Mouse (Mus musculus) liver, embryonic 16.5 days (tissue): ENCODE results near the gene Lekr1. TPM values are rescaled to one million over a fixed set of nuclear protein-coding genes. Genes with fewer than 3 reads are reported as not detected.

Experiments used
- ATAC-seq: fragments of 200-750 bp; cut with Nextera tagmentation; 2 replicates; pipeline ENCODE4 v1.8.0; 2017; ENCODE audit warnings: low read depth, mild to moderate bottlenecking, moderate number of reproducible peaks, moderate library complexity
- H3K27ac ChIP-seq: fragments of 300-500 bp; sonication (generic); 2 replicates; pipeline ENCODE4 v1.5.1; 2014; ENCODE audit warnings: mild to moderate bottlenecking, low read length
- H3K27me3 ChIP-seq: fragments of 300-500 bp; sonication (generic); 2 replicates; pipeline ENCODE4 v1.6.1; 2014; ENCODE audit warnings: low read depth, low read length, mixed read lengths; ENCODE audit not compliant: control insufficient read depth, insufficient read depth
- H3K36me3 ChIP-seq: fragments of 300-500 bp; sonication (generic); 2 replicates; pipeline ENCODE4 v1.6.1; 2014; ENCODE audit warnings: mild to moderate bottlenecking; ENCODE audit not compliant: control insufficient read depth, insufficient read depth
- H3K4me1 ChIP-seq: fragments of 300-500 bp; sonication (generic); 2 replicates; pipeline ENCODE4 v1.6.1; 2014; ENCODE audit warnings: low read depth, low read length, mixed read lengths; ENCODE audit not compliant: control insufficient read depth
- H3K4me2 ChIP-seq: fragments of 300-500 bp; sonication (generic); 2 replicates; pipeline ENCODE4 v1.6.1; 2014; ENCODE audit warnings: low read depth, low read length, mixed read lengths
- H3K4me3 ChIP-seq: fragments of 300-500 bp; sonication (generic); 2 replicates; pipeline ENCODE4 v1.5.1; 2014; ENCODE audit warnings: low read depth, mild to moderate bottlenecking, low read length
- H3K9ac ChIP-seq: fragments of 300-500 bp; sonication (generic); 2 replicates; pipeline ENCODE4 v1.6.1; 2014; ENCODE audit warnings: low read depth, low read length
- H3K9me3 ChIP-seq: fragments of 300-500 bp; sonication (generic); replicated peaks from 2 replicates; pipeline ENCODE4 v1.6.1; 2016; ENCODE audit warnings: low read length; ENCODE audit not compliant: control insufficient read depth
- WGBS: fragments of 180-500 bp; shearing (Covaris S2); extraction: QIAGEN DNeasy Blood & Tissue Kit; methylation state at CpG from one replicate; pipeline ENCODE4 v1.1.7; 2014; ENCODE audit not compliant: insufficient replicate concordance; 5-methylcytosine and 5-hydroxymethylcytosine counted together
- polyA plus RNA-seq: library from polyadenylated mRNA; unstranded; fragments of >200 nt; fragmentation: Nextera tagmentation; extraction: Ambion mirVana; gene quantifications from 2 replicates; pipeline ENCODE4 v1.2.1, GENCODE M21; 2015

Lekr1 gene
- polyA plus RNA-seq, 1 experiment from 2014 or later: 0.94 TPM

DNA sequence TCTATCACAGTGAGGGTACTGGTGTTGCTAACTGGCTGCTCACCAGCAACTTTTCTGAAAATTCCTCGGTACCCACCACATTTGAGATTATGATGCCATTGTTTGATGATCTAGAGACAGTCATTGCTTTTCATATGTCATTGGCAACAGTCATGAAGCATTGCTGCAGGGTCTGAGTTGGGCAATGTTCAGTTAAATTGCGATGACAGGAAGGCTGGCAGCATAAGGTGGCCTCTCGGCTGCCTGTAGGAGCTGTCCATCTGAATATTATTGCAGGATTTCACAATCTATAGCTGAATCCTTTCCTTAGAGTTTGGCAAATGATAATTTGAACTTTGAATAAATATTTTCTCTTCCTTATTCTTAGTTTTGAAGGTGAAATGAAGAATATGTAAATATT lies 48.3 kb downstream of the Lekr1 start:
- 60% methylated on average over 3 of the region's 3 CpGs for WGBS
- no peak overlapping the region for H3K9ac ChIP-seq

DNA sequence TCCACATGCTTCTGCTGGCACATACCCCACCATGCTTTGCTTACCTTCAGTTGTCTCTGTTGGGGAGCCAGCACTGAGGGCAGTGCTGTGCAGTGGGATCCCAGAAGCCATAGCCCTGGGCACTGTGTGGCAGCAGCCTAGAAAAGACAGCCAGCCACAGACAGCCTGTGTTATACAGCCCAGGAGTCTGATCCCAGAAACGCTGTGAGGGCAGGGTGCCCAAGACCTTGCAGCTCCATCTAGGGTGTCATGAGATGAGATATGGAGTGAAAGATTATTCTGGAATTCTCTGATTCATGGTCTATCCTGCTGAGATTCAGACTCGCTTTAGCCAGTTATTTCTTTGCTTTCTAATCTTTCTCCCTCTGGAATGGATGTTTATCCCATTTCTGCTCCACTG lies 51.4 kb downstream of the Lekr1 start:
- 48% methylated on average over 2 of the region's 2 CpGs for WGBS
- ATAC-seq: no peak

More for the DNA sequence above, 48.3 kb downstream of the Lekr1 start:
- no peak overlapping the region for H3K4me3 ChIP-seq
- H3K4me2 ChIP-seq: no peak overlapping the region
- H3K4me1 ChIP-seq: no peaks in the 10 kb centered on the region
- H3K27me3 ChIP-seq: no peaks in the 10 kb centered on the region
- no peak overlapping the region for H3K27ac ChIP-seq
- no peak for ATAC-seq
- no peaks in the 10 kb centered on the region for H3K9me3 ChIP-seq
- no peaks in the 10 kb centered on the region for H3K36me3 ChIP-seq

DNA sequence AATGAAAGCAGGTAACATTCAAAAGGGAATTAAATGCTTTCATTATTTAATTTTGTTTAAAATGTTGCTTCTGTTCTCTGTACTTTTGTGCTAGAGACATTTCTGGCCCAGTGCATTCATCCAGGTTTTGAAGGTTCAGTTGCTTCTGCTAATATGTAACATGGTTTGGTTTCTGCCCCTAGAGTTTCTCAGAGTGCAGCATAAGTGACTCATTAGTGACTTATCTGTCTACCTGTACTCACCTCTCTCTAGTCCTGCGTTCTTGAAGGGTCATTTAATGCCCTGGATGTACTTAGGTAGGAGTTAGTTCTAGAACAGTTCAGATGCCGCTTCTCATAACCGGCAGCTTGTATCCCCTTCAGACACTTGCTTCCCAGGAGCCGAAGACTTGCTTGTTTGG lies 56.9 kb downstream of the Lekr1 start:
- H3K9me3 ChIP-seq: no peaks in the 10 kb centered on the region
- no peak overlapping the region for H3K4me3 ChIP-seq
- no peak overlapping the region for H3K9ac ChIP-seq
- H3K27ac ChIP-seq: no peak overlapping the region
- ATAC-seq: no peak
- no peaks in the 10 kb centered on the region for H3K36me3 ChIP-seq
- H3K4me1 ChIP-seq: no peaks in the 10 kb centered on the region
- no peaks in the 10 kb centered on the region for H3K27me3 ChIP-seq
- WGBS: 77% methylated on average over 4 of the region's 4 CpGs
- no peak overlapping the region for H3K4me2 ChIP-seq

More for the DNA sequence above, 51.4 kb downstream of the Lekr1 start:
- Histone ChIP-seq H3K9me3 (no peaks in the 10 kb centered on the region), H3K9ac (no peak overlapping the region), H3K27me3 (no peaks in the 10 kb centered on the region), H3K4me3 (no peak overlapping the region), H3K27ac (no peak overlapping the region), H3K4me2 (no peak overlapping the region), H3K36me3 (no peaks in the 10 kb centered on the region), H3K4me1 (no peaks in the 10 kb centered on the region)

DNA sequence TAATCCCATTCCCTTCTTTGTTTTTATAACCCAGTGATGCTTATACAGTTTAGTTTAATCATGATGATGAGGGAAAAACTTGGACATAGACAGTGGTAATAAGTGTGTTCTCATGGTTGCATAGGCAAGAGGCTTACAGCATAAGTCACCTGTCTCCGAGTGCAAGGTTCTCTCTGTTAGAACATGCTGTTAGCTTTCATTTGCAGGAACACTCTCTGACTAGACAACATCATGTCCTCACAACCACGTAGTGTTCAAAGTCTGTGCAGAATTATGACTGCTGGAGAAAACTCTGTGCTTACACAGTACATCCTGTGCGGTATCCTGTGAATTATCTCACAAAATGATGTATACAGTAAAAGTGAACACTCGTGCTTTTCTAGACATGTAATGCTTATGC lies 57.6 kb downstream of the Lekr1 start:
- no peak overlapping the region for H3K4me3 ChIP-seq
- no peaks in the 10 kb centered on the region for H3K4me1 ChIP-seq
- WGBS: 58% methylated on average over 4 of the region's 4 CpGs
- H3K27me3 ChIP-seq: no peaks in the 10 kb centered on the region
- H3K4me2 ChIP-seq: no peak overlapping the region
- no peaks in the 10 kb centered on the region for H3K36me3 ChIP-seq
- no peak for ATAC-seq
- no peaks in the 10 kb centered on the region for H3K9me3 ChIP-seq
- H3K9ac ChIP-seq: no peak overlapping the region
- no peak overlapping the region for H3K27ac ChIP-seq

DNA sequence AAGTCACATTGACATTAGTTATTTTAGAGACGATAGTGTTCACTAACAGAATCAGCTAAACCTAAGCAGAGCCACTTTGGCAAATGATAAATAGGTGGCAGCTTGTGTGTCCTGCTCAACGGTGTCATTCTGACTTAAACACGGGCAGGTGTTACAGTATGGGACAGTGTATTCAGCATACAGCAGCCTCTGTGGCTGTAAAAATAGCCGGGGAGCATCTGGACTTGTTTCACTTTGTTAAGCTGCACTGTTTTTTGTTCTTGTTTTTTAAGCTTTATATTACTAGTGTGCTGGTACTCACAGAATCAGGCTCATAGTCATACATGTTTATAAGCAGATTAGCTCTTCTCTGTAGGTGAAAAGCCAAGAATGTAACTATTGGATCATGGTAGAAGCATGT lies 71.8 kb downstream of the Lekr1 start:
- Histone ChIP-seq H3K36me3 (no peaks in the 10 kb centered on the region), H3K4me3 (no peak overlapping the region), H3K27ac (no peak overlapping the region), H3K9me3 (no peaks in the 10 kb centered on the region), H3K9ac (no peak overlapping the region), H3K4me2 (no peak overlapping the region), H3K4me1 (no peaks in the 10 kb centered on the region), H3K27me3 (no peaks in the 10 kb centered on the region)
- no peak for ATAC-seq
- 67% methylated on average over 4 of the region's 4 CpGs for WGBS

DNA sequence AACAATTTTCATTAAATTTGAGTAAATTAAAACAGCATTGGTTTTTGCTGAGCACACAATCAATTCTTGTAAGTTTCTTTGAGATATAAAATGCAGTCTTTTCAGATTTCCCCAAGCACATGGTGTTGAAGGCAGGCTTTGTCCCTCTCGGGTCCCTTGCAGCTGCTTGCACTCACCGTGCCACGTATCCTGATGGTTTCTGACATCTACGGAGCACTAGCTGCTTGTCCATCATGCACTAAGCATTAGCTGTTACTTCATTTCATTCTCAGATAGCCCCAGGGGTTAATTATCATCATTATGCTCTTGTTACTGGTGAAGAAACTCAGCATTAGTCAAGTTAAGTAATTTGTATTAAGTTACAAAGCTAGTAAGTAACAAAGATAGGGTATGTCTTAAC lies 78.9 kb downstream of the Lekr1 start:
- Histone ChIP-seq H3K4me3 (no peak overlapping the region), H3K4me2 (no peak overlapping the region), H3K4me1 (no peaks in the 10 kb centered on the region), H3K36me3 (no peaks in the 10 kb centered on the region), H3K27ac (no peak overlapping the region), H3K9me3 (no peaks in the 10 kb centered on the region), H3K27me3 (no peaks in the 10 kb centered on the region), H3K9ac (no peak overlapping the region)
- WGBS: 67% methylated on average over 4 of the region's 4 CpGs
- ATAC-seq: no peak

DNA sequence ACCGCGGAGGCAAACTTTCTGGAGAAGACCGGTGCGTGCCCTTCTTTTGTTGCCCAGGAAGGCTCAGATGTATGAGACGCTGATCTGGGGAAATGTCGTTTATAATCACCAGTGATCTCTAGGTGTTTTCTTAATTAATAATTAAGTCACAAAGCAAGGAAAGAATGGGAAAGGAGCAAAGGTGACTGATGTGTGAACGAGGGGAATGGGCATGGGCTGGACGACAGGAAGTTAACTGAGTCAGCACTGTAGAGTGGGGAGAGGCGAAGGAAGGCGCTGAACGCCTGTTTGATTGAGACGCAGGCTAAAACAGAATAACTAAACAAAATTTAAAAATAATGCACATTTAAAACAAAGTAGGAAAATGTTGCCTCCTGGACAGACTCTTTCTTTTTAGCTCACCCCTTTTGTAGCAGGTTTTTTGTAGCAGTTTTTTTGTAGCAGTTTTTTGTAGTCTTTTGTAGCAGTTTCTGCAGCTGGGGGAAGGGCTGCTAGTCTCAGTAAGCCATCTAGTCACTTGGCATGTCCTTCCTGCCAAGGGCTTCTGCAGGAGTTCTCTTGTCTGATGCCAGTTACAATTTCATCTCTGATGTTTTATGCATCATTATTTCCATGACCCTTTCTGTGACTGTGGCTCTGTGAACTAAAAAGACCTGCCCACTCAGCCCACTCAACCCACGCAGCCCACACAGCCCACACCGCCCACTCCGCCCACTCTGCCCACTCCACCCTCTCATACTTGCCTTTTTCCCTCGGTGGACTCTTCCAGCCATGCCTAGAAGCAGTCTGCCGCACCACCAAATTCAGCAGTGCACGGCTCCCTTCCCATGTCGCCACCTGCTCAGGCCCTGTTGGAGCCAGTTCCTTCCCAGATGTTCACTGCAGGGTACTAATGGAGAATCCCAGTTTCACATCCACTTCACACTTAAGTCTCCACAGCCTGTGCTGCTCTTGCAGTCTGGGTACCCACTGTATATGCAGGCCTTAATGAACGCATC lies 98.8 kb downstream of the Lekr1 start:
- no peaks in the 10 kb centered on the region for H3K27me3 ChIP-seq
- H3K9ac ChIP-seq: no peak overlapping the region
- no peak for ATAC-seq
- H3K27ac ChIP-seq: no peak overlapping the region
- H3K36me3 ChIP-seq: no peaks in the 10 kb centered on the region
- WGBS: 61% methylated on average over 20 of the region's 20 CpGs
- no peaks in the 10 kb centered on the region for H3K9me3 ChIP-seq
- no peaks in the 10 kb centered on the region for H3K4me1 ChIP-seq
- no peak overlapping the region for H3K4me2 ChIP-seq
- no peak overlapping the region for H3K4me3 ChIP-seq

DNA sequence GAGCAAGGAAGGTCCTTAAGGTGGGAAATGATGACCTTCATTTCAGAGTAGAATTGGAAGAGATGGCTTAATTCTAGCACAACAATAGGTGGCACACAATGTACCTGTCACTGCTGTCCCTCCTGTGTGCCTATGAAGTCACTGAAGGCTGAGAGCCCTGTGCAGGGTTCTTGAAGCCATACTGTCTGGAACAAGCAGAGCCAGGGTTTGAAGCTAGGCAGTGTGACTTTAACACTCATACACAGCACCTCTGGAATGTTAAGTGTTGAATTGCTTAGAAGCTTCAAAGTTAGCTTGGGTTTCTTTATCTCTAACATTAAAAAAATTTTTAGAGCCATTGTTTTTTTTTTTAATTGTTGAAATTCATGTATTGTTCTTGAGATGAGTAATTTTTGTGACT lies 100.4 kb downstream of the Lekr1 start:
- no peaks in the 10 kb centered on the region for H3K27me3 ChIP-seq
- H3K9me3 ChIP-seq: no peaks in the 10 kb centered on the region
- H3K9ac ChIP-seq: no peak overlapping the region
- H3K36me3 ChIP-seq: no peaks in the 10 kb centered on the region
- no peak for ATAC-seq
- no peaks in the 10 kb centered on the region for H3K4me1 ChIP-seq
- no peak overlapping the region for H3K4me2 ChIP-seq
- H3K27ac ChIP-seq: no peak overlapping the region
- H3K4me3 ChIP-seq: no peak overlapping the region

DNA sequence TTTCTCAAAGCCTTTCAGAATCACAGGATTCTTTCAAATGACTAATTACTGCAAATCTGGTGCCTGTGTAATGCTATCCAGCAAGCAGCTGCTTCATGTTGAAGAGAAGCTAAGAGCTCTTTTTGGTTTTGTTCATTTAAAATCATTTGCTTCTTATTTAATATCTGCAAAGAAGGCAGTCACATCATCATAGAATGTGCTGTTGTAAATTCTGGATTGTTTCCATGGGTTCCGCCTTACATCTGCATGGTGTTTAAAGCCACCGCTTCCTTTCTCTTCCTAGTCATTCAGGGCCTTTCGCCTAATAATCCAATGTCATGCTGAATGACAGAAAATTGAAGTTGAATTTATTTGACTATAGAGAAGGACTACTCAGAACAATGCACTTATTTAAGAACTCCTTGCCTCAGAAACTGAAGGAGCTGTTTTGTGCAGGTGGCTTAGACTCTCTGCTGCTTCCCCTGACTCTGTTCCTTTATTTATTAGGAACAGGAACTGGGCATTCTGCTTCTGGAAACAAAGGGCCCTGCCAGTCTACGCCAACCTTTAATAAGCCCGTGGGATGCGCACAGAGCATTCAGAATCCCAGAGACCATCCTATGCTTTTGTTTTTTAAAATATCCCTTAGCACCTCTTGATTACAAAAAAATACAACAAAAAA lies 101.3 kb downstream of the Lekr1 start:
- Histone ChIP-seq H3K36me3 (no peaks in the 10 kb centered on the region), H3K4me3 (no peak overlapping the region), H3K27me3 (no peaks in the 10 kb centered on the region), H3K9ac (no peak overlapping the region), H3K4me2 (no peak overlapping the region), H3K9me3 (no peaks in the 10 kb centered on the region), H3K27ac (no peak overlapping the region), H3K4me1 (no peaks in the 10 kb centered on the region)
- 74% methylated on average over 6 of the region's 6 CpGs for WGBS
- ATAC-seq: no peak
